Mouse (Mus musculus) lung, adult 2 months (tissue): ENCODE data around the gene Itgb4. TPM values are rescaled to one million over a fixed set of nuclear protein-coding genes. Genes with fewer than 3 reads are reported as not detected.
A peak's percentile ranks its signal among the peaks of the same experiment; 100 is the strongest.

ENCODE experiments used
- DNase-seq: peaks from one replicate; pipeline ENCODE4 v3.0.0; 2022
- H3K4me1 ChIP-seq: fragments of 200-500 bp; 2 replicates; pipeline ENCODE4 v1.6.1; 2011; ENCODE audit warnings: low read length; ENCODE audit not compliant: control insufficient read depth, insufficient read depth
- H3K4me3 ChIP-seq: fragments of 200-500 bp; replicated peaks from 2 replicates; pipeline ENCODE3; 2011; ENCODE audit warnings: low read depth, mild to moderate bottlenecking, control low read depth, low read length; ENCODE audit errors: extremely low read depth
- CTCF ChIP-seq: fragments of 200-500 bp; IDR thresholded peaks from 2 replicates; pipeline ENCODE4 v1.5.1; 2011; ENCODE audit warnings: mild to moderate bottlenecking, low read length, control low read depth; ENCODE audit not compliant: insufficient read depth
- POLR2A ChIP-seq: fragments of 200-500 bp; IDR thresholded peaks from 2 replicates; pipeline ENCODE4 v1.6.1; 2011; ENCODE audit warnings: low read depth, mild to moderate bottlenecking, control low read depth, low read length, borderline replicate concordance; ENCODE audit errors: extremely low read depth
- WGBS: fragments of 180-500 bp; shearing (Covaris S2); methylation state at CpG from one replicate; pipeline ENCODE4 v1.1.7; 2018; 5-methylcytosine and 5-hydroxymethylcytosine counted together
- polyA plus RNA-seq: library from polyadenylated mRNA; depleted of rRNA; stranded (reverse); fragments of >200 nt; gene quantifications from 2 replicates; pipeline ENCODE4 v1.2.3, GENCODE M21; 2012

Itgb4 gene
- polyA plus RNA-seq, 1 experiment: 14.7 TPM

GRCm38 (mm10) chr11:116025056-116025845, 50.7 kb downstream of the Itgb4 start:
- TF ChIP-seq POLR2A: no peak
- no peak for TF ChIP-seq CTCF

GRCm38 (mm10) chr11:116027756-116028155, 53.2 kb downstream of the Itgb4 start, which contains the start of gene H3f3b:
H3f3b (minus strand) TSS chr11:116027962.
- 41% methylated on average over 4 of the region's 4 CpGs for WGBS
- Histone ChIP-seq H3K4me1 (peaks cover 8% of the 10 kb centered on the region), H3K4me3 (peak within 1 kb of the TSS; percentile 58)
- no peak for DNase-seq
- TF ChIP-seq CTCF: no peak
- peak; percentile 63; the same call in 1 of the 2 replicates for TF ChIP-seq POLR2A

More at GRCm38 (mm10) chr11:116025056-116025845, 50.7 kb downstream of the Itgb4 start:
- WGBS: 90% methylated on average over 3 of the region's 3 CpGs
- DNase-seq: no peak
- H3K4me3 ChIP-seq: no peak overlapping the region
- no peaks in the 10 kb centered on the region for H3K4me1 ChIP-seq

GRCm38 (mm10) chr11:116028177-116028865, 53.8 kb downstream of the Itgb4 start:
- no peak overlapping the region for H3K4me3 ChIP-seq
- 67% methylated on average over 9 of the region's 9 CpGs for WGBS
- no peak for TF ChIP-seq POLR2A
- TF ChIP-seq CTCF: no peak
- no peak for DNase-seq
- peaks cover 8% of the 10 kb centered on the region for H3K4me1 ChIP-seq

GRCm38 (mm10) chr11:116029086-116029865, 54.8 kb downstream of the Itgb4 start:
- Histone ChIP-seq H3K4me3 (no peak overlapping the region), H3K4me1 (peaks cover 8% of the 10 kb centered on the region)
- TF ChIP-seq CTCF (no peak), POLR2A (no peak)
- DNase-seq: no peak
- 72% methylated on average over 6 of the region's 6 CpGs for WGBS

GRCm38 (mm10) chr11:116030088-116030897, 55.8 kb downstream of the Itgb4 start, which contains the start of gene Unk:
Unk (plus strand) TSS chr11:116030322.
- H3K4me3 ChIP-seq: peak within 1 kb of the TSS; percentile 81
- WGBS: under 1% methylated on average over 67 of the region's 67 CpGs
- TF ChIP-seq CTCF (no peak), POLR2A (peak; percentile 77)
- peaks cover 8% of the 10 kb centered on the region for H3K4me1 ChIP-seq
- peak; percentile 97 for DNase-seq

GRCm38 (mm10) chr11:116030898-116031845, 56.7 kb downstream of the Itgb4 start:
- no peak for DNase-seq
- WGBS: 18% methylated on average over 14 of the region's 14 CpGs
- TF ChIP-seq CTCF: no peak
- no peak for TF ChIP-seq POLR2A
- Histone ChIP-seq H3K4me1 (peaks cover 8% of the 10 kb centered on the region), H3K4me3 (peak overlapping the region; percentile 81)

- 90% methylated on average over 6 of the region's 6 CpGs for WGBS
- DNase-seq: no peak
- TF ChIP-seq CTCF (no peak), POLR2A (no peak)
- H3K4me3 ChIP-seq: no peak overlapping the region
- peaks cover 8% of the 10 kb centered on the region for H3K4me1 ChIP-seq
Measured at GRCm38 (mm10) chr11:116034584-116034983, 60.1 kb downstream of the Itgb4 start.

- H3K4me1 ChIP-seq: peaks cover 3% of the 10 kb centered on the region
- H3K4me3 ChIP-seq: no peak overlapping the region
- TF ChIP-seq POLR2A: no peak
- TF ChIP-seq CTCF: no peak
- WGBS: 93% methylated on average over 3 of the region's 3 CpGs
- no peak for DNase-seq
Measured at GRCm38 (mm10) chr11:116036671-116037070, 62.2 kb downstream of the Itgb4 start.
